Mouse (Mus musculus) ovary, adult 18-20 months (tissue): ENCODE measurements at regions not wholly inside any gene's neighbourhood (a gene's known extent, or its start where the extent isn't known, plus 50 kb on each side); places are given as distances from the start of the nearest gene placed in this dataset.

ENCODE experiments used
- DNase-seq: peaks from one replicate; pipeline ENCODE4 v3.0.0; 2022; ENCODE audit warnings: low spot score, mixed read lengths

DNA sequence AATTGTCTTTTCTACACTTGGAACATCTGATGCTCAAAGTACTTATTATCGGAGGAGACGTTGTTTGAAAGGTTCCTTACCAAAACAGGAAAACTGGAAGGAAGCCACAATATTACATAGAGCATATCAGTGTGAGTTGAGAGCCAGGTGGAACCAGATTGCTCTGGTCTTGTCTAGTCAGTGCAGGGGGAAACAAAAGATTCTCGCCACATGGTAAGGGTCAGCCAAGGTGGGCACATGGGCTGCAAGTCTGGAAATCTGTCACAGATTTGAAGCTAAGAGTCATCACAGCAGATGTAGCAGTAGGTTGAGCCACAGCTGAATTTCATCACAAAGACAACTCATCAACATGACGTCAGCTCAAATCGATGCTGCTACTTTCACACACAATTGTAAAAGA, 681.8 kb downstream of the Stpg2 start:
- DNase-seq = no peak

DNA sequence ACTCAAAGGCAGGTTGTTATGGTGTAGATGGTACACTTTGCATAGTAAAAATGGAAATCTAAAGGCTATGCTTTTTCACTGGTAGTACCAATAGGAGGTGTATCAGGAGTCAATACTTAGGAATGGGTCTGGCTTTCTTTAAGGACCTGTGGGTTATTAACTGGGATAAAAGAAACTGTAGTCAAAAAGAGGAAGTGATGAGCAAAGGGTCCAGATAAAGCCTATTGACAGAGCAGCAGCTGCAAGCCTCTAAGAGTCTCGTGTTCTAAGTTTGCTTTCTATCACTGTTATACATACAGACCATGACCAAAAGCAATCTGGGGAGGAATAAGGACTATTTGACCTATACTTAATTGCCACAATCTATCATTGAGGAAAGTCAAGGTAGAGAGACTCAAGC, 683.0 kb downstream of the Stpg2 start:
- DNase-seq = no peak

DNA sequence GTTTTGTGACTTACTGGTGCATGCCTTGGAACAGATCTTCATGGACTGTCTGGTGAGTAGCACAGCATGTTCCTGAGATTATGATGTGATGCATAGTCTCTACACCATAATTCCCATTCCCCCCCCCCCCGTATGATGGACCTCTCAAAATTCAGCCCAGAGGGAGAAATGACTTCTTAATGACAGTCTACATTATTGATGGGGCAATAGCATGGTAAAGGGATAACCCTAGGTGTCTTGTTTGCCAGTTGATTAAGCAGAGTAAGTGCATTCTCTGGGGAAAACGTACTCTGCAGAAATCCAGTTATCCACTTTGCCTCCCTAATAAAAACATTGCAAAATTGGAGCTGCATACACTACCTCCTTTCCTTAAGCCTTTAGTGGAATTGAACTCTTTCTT, 684.7 kb downstream of the Stpg2 start:
- no peak for DNase-seq

DNA sequence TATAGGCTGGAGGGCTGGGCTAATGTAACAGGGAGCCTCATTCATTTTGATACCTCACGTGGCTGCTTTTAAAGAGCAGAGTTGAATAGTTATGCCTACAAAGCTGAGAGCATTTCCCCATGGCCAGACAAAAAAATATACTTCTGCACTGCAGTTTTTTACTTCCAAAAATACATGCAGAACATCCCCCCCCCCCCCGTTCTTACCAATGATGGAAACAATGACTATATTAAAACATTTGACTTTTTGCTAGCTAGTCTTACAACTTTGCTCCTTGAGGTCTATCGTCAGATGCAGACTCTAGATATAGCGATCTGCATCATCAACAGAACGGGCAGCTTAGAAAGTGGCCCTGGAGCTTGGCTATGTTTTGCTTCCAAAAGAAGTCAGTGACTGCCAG, 692.4 kb downstream of the Stpg2 start:
- no peak for DNase-seq

GRCm38 (mm10) chr3:139899213-139899612, 693.7 kb downstream of the Stpg2 start:
- no peak for DNase-seq

GRCm38 (mm10) chr3:139913639-139914330, 708.3 kb downstream of the Stpg2 start:
- no peak for DNase-seq

DNA sequence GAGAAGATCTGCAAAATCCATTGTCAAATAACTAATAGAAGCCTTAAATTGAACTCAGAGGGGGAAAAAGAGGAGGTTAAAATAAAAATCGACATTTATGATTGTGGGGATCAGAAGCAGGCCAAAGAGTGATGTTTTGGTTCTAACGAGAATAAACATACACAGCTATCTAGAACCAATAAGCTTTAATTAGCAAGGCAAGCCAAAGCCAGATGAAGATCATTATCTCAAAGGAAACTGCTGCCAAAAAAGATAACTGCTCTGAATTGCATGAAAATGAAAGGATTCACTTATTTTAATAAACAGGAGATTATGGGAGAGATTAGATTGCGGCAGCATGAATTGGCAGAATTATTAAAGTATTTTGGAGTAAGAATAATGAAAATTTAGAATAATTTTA, 716.8 kb downstream of the Stpg2 start:
- no peak for DNase-seq

DNA sequence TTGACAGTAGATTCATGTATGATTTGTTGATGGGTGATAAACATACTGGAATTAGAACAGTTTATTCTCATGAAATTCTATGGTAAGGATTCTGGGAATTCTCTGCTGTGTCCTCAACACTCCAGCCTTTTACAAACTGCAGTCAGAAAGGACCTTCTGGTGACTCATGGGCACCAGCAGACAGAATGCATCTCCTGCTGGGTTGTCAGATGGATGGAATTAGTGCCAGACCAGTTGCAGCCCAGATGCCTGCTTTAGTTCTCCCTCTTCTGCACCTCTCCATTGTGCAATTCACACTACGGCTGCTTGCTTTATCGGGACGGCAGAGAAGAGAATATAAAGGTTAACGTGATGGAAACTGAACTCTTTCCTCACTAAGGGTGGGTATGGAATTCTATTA, 727.5 kb downstream of the Stpg2 start:
- no peak for DNase-seq

DNA sequence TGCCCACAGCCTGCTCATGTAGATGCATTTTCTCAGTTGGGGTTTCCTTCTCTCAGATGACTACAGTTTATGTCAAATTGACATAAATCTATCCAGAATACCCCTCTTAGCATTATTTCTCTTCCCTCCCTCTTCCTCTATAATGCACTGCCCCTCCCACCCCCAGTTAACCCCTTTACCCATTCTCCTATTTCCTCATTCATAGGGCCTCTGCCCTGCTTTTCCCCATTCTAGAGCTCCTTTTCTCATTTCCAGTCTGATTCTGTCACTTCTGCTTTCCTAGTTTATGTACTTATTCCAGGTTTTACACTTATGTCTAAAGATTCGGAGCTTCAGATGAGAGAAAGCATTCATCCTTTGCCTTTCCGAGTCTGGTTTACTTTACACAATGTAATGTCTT, 740.7 kb downstream of the Stpg2 start:
- no peak for DNase-seq

DNA sequence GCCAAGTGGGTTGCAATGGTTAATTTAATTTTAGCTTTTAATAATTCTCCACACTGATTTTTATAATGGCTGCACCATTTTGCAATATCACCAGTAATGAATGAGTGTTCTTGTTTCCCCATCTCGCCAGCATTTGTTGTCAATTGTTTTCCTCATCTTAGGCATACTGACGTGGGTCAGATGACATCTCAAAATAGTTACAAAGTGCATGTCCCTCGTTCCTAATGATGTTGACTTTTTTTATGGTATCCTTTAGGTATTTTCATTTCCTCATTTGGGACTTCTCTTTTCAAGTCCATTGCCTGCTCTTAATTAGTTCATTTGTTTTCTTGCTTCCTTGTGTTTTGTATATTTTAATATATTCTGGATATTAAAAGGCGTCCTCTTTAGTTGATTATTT, 741.8 kb downstream of the Stpg2 start:
- no peak for DNase-seq

DNA sequence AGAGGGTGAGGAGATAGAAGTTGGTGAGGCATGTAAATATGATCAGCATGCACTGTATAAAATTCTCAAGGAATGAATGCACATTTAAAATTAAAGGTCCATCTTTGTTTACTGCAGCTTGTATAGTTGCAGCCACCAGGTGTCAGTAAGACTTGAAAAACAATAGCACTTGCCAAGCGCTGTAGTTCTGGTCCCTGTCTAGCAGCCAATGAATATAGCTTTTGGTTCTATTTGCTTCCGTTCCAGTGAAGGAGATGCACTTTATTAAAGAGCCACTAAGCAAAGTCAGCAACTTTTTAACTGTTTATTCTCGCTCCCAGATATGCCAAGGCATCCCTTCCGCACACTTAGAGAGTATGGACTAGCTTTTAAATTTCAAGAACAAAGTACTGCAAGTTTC, 743.6 kb downstream of the Stpg2 start:
- no peak for DNase-seq

- DNase-seq = no peak
These were observed 744.7 kb downstream of the Stpg2 start for GRCm38 (mm10) chr3:139950016-139950705.

- DNase-seq = no peak
These were observed 746.0 kb downstream of the Stpg2 start for GRCm38 (mm10) chr3:139951516-139951915.

- no peak for DNase-seq
These were observed 772.7 kb downstream of the Stpg2 start for GRCm38 (mm10) chr3:139978172-139978571.

DNA sequence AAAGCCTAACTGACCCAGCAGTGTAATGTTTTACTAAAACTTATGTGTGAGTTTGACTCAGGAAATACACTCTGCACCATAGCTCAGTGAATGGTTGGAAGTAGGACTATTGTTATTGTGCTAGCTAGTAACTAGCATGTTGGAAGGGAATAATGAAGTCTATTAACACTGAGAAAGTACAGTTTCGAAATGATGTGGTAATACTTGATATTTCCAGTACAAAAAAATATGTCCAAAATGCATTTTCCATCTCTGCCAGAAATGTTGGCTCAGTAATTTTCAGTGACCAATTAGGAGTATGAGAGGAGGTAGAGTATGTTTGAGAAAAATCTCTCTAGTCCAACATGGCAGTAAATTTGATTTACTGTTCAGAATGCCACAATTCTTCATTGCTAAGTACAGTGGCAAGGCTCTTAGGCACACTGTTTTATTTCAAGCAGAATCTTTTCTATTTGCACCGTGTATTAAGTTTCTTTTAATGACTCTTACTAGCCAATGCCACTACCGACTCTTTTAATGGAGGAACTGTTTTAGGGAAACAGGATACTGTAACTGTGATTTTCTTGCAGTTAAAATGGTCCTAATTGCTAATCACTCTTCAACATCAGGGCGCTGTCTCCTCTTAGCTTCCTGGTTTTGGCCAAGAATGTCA, 780.5 kb downstream of the Stpg2 start:
- DNase-seq = no peak

- no peak for DNase-seq
These were observed 783.4 kb downstream of the Stpg2 start for GRCm38 (mm10) chr3:139988938-139989337.

DNA sequence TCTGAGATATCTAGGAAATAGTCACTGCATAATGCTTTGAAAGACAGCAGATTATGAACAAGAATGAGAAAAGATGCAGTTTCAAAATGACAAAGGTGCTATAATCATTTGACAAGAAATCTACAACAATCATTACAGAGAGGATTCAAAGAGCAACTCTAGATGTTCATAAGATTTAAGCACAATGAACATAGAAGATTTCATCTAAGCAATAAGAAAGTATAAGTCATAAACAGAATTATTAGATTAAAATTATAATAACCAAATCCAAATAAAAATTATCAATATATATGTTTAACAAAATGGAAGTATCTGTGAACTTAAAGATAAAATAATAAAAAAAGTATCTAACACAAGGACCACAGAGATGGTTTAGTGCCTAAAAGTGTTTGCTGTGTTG, 783.9 kb downstream of the Stpg2 start:
- no peak for DNase-seq

DNA sequence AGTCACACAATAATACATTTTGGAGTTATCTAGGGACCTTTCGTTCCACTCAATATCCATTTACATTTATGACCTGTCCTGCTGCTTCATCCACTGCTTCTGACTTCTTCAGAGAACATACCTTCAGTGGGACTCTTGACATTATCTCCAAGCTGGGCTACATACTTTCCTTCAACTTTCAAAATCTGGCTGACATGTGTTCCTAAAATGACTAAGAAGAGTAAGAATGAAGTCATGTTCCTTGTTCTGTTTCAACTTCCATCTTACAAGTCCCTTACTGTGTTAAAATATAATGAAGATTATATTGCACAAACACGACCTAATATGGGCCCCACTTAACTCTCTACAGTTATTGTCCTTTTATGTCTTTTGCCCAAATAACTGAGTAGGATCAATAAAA, 807.0 kb downstream of the Stpg2 start:
- no peak for DNase-seq

GRCm38 (mm10) chr3:140034101-140034500, 828.6 kb downstream of the Stpg2 start:
- no peak for DNase-seq

DNA sequence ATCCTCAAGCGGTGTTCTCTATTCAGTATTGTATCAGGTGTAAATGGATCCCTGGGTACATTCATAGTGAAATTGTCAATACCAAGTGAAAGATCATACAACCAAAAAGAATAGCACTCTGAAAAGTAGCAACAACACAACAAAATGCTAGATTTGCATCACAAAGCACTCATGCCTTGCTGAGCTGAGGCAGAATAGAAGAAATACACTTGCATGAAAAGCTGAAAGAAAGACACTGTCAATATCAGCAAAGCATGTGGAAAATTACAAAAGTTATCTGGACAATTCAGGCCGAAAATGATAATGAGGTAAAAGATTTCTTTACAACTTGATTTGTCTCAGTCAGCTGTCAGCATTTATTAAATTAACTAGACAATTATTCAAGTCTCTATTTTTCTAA, 829.6 kb downstream of the Stpg2 start:
- DNase-seq = no peak

DNA sequence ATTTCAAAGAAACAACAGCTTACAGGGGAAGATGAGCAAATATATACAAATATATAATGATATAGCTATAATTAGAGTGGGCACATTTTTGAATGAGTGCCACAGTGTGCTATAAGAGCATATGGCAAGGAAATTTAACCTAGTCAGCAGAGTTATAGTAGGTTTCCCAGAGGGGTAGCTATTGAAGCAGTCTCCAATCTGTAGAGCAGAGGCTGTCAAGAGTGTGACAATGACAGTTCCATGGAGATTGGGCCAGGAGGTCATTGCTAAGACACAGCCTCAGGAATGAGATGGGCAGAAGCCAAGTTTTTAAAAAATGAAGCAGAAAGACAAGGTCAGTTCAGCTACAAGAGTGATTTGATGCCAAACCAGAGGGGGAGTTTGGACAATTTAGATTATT, 839.4 kb downstream of the Stpg2 start:
- DNase-seq = no peak

GRCm38 (mm10) chr3:140054634-140055033, 849.1 kb downstream of the Stpg2 start:
- DNase-seq = no peak

GRCm38 (mm10) chr3:140057962-140058631, 852.6 kb downstream of the Stpg2 start:
- no peak for DNase-seq
